Mouse (Mus musculus): ENCODE data around the gene Sox6.

Gene Sox6

GRCm38 (mm10) chr7:115489608-115490007, 549.0 kb downstream of the Sox6 start:
- no peak for DNase-seq (ENCODE audit: low spot score in 2 of 2)

DNA sequence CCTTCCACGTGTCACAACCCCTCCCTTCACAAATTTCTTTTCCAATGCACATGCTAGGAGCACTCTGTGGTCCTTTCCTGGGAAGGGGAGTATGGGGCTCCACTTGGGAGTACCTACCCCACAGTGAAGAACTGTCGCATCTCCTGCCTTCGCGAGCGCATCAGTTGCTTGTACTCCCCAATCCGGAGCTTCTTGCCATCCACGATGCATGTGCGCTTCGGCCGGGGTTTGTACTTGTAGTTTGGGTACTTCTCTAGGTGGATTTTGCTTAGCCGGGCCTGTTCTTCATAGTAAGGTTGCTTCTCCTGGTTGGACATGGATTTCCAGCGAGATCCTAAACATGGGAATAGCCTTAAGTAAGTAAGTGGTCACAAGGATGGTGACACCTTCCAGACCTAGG, 552.2 kb downstream of the Sox6 start:
- no peak for DNase-seq (ENCODE audit: low spot score in 2 of 2)

GRCm38 (mm10) chr7:115485664-115486409, 552.8 kb downstream of the Sox6 start:
- DNase-seq (ENCODE audit: low spot score in 2 of 2): no peak

DNA sequence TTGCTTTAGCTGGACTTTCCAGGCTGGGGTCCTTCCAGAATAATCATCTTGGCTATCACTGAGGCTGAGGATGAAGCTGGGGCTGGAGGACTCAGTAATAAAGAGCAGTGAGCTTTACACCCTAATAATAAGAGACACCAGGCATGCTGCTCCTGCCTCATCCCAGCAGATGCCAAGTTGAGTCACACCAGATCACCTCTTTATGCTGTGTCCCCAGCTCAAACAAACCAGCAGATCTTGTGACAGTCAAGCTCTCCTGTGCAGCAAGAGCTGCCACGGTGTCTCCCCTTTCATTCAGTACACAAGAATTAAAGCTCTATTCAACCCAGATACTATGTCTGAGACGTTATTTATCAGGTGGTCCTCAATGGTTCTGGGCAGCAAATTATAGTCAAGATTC, 560.8 kb downstream of the Sox6 start:
- DNase-seq (ENCODE audit: low spot score in 2 of 2): no peak

GRCm38 (mm10) chr7:115476881-115477665, 561.5 kb downstream of the Sox6 start:
- no peak for DNase-seq (ENCODE audit: low spot score in 2 of 2)

- no peak for DNase-seq (ENCODE audit: low spot score in 2 of 2)
These were observed 563.4 kb downstream of the Sox6 start for GRCm38 (mm10) chr7:115475176-115475575.

DNA sequence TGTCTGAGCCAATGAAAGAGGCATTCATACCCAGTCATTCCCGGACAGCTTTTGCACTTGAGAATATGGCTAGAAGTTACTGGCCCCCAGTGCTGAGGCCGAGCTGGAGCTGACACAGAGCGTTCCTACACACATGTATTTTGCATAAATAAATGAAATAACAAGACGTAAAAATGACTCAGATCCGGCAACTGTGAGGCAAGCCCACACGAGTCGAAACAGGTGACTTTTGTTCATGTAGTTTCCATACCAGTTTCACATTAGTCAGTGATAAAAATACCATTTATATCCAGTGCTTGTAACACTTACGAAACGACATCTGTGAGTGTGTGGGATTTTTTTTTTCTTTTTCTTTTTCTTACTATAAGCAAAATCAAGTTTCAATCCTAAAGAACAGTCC, 564.5 kb downstream of the Sox6 start:
- no peak for DNase-seq (ENCODE audit: low spot score in 2 of 2)

- no peak for DNase-seq (ENCODE audit: low spot score in 2 of 2)
These were observed 565.7 kb downstream of the Sox6 start for GRCm38 (mm10) chr7:115472850-115473249.

DNA sequence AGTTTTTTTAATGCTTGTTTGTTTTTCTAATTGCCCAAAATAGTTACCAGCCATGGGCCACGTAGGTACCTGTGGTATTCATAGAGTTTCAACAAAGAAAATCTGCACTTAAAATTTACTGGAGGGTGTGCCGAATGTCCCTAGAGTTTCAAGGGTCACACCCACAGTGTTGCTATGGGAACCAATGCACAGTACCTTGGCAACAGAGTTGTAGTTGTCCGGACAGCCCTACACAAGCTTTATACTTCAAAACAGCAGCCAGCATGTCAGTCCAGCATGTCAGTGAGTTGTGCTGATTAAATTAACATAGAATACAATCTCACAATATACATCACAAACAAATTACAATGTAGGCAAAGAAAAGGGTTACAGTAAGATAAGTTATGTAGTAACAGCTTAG, 567.1 kb downstream of the Sox6 start:
- no peak for DNase-seq (ENCODE audit: low spot score in 2 of 2)

GRCm38 (mm10) chr7:115466811-115467210, 571.8 kb downstream of the Sox6 start:
- no peak for DNase-seq (ENCODE audit: low spot score in 2 of 2)

- DNase-seq (ENCODE audit: low spot score in 2 of 2): no peak
These were observed 575.2 kb downstream of the Sox6 start for GRCm38 (mm10) chr7:115463367-115463766.

DNA sequence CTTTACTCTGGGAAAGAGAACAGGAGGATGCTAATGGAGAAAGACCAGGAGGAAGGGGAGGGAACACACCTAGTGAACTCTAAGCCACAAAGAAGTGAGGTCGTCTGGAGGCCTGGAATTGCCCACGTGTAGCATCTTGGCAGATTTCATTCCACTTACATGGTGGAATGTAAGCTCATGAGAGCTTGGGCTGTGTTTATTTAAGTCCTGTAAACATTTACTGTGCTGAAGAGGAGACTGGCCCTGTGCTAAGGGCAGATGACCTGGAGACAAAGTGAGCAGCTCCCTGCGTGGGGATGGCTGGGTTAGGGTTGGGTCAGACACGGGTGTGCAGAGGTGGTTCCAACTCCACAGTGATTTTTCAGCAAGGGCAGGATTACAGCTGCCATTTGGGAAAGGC, 576.3 kb downstream of the Sox6 start:
- DNase-seq (ENCODE audit: low spot score in 2 of 2): no peak

GRCm38 (mm10) chr7:115454988-115455387, 583.6 kb downstream of the Sox6 start:
- DNase-seq (ENCODE audit: low spot score in 2 of 2): no peak

- no peak for DNase-seq (ENCODE audit: low spot score in 2 of 2)
These were observed 584.9 kb downstream of the Sox6 start for GRCm38 (mm10) chr7:115453713-115454073.

- DNase-seq (ENCODE audit: low spot score in 2 of 2): peak in 1 of 2 experiments; percentile 22
These were observed 585.4 kb downstream of the Sox6 start for GRCm38 (mm10) chr7:115453042-115453712.

DNA sequence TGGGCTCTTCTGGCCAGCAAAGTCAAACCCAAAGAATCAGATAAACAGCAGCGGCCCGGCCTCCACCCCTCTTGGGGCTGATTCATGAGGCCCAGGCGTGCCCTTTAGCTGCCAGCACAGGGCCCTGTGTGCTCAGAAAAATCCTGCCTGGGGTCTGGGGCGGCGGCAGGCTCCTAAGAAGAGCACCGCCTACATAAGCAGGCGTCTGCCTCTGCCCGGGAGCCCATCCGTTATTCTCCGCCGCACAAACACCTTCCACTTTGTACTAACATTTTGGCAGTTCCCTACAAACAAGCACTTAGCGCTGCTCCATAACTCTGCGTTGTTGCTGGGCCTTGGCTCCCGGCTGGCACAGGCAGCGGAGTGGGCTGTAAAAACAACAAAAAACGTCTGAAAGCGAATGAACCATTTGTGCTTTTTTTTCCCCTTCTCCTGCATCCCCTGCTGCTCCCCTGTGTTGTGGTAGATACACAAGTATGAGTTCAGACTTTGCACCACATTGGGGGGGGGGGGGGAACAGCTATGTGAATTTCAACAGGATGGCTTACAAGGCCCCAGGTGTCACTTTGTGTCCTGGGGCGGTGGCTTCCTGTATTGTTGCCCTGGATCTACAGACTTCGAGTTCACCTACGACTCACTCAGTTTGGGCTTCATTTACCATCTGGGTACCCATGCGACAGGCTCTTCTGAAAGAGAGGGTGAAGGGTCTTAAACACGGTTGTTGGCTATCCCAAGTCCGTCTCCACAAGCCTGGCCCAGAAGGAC, 588.0 kb downstream of the Sox6 start:
- DNase-seq (ENCODE audit: low spot score in 2 of 2): no peak

DNA sequence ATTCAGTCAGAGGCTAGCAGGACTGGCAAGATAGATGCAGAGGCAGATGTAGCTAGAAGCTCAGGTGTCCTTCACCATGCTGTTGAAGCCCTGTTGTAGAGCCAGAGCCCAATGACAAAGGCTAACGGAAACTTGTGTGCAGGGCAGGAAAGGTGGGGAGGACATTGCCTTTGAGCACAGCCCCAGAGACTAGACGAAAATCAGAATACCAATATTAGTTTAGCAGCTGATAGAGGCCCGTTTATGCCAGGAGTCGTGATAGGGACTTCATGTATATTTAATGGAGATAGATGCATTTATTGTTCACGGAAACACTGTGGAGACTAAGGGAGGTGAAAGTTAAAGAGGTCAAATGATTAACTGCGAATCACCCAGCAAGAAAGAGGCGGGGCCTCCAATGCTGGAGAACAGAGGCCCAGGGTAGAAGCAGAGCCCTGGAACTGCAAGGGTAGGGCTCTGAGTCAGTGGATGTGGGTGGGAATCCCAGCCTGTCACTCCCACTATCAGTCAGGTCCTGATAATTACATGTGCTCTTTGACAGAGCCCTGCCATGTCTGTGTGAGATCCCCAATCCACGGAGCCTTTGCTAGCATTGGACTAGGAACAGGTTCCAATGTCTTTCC, 590.1 kb downstream of the Sox6 start:
- DNase-seq (ENCODE audit: low spot score in 2 of 2): no peak

DNA sequence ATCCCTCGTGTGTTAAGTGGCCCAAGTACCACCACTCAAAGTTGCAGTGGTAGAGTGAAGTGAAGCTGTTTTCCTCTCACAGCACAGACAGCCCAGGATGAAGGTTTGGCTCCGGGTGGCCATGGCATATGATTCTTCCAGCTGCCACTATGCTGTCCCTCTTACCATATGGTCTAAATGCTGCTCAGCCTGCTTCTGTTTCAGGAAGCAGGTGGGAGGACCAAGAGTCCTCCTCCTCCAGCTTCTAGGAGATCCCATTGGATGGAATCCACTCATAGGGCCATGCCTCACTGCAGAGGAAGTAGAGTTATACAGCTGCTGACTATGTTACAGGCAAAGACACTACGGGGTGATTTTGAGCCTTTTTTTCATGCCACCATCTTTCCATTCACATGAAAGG, 591.5 kb downstream of the Sox6 start:
- DNase-seq (ENCODE audit: low spot score in 2 of 2): no peak

GRCm38 (mm10) chr7:115446481-115447016, 592.0 kb downstream of the Sox6 start:
- no peak for DNase-seq (ENCODE audit: low spot score in 2 of 2)

- DNase-seq (ENCODE audit: low spot score in 2 of 2): peak in 1 of 2 experiments; percentile 21
These were observed 612.2 kb downstream of the Sox6 start for GRCm38 (mm10) chr7:115426161-115426982.
